Mouse (Mus musculus) adrenal gland, postnatal 4 days (tissue): Measurements from ENCODE around the gene Slc25a3. TPM values are rescaled to one million over a fixed set of nuclear protein-coding genes. Genes with fewer than 3 reads are reported as not detected.

Source experiments
- DNase-seq, 2 experiments: peaks; one replicate each; pipeline ENCODE4 v3.0.0; 2021 to 2022; ENCODE audit warnings: low spot score in 2 of 2, mixed read lengths in 2 of 2
- long read RNA-seq, 2 experiments: library from polyadenylated mRNA; stranded (forward); transcript quantifications; one replicate each; pipeline ENCODE4 v2.0.0; 2021
- total RNA-seq, 2 experiments: library from RNA; stranded (reverse); gene quantifications; 2 replicates each; pipeline ENCODE4 v1.2.3; 2021

Gene Slc25a3
- total RNA-seq: 100 to 1,000 TPM; 840 to 862 TPM
- long read RNA-seq, experiment 1, transcript Slc25a3-201 (8 exons, 1,612 nt): major isoform, 587 of 736 reads
- long read RNA-seq, experiment 1, transcript Slc25a3-206 (8 exons, 1,341 nt): minor isoform, 14 of 736 reads
- long read RNA-seq, experiment 1, transcript Slc25a3-204 (5 exons, 891 nt): minor isoform, 15 of 736 reads
- long read RNA-seq, experiment 1, transcript Slc25a3-203 (7 exons, 1,483 nt): minor isoform, 20 of 736 reads
- long read RNA-seq, experiment 1, partial matches to known transcripts: 21 of 736 reads
- long read RNA-seq, experiment 1, other reads (novel, unspliced or antisense): 79 of 736 reads
- long read RNA-seq, experiment 2, transcript Slc25a3-204 (5 exons, 891 nt): minor isoform, 15 of 1,583 reads
- long read RNA-seq, experiment 2, transcript Slc25a3-206 (8 exons, 1,341 nt): minor isoform, 12 of 1,583 reads
- long read RNA-seq, experiment 2, transcript Slc25a3-201 (8 exons, 1,612 nt): major isoform, 879 of 1,583 reads
- long read RNA-seq, experiment 2, transcript Slc25a3-203 (7 exons, 1,483 nt): minor isoform, 31 of 1,583 reads
- long read RNA-seq, experiment 2, partial matches to known transcripts: 43 of 1,583 reads
- long read RNA-seq, experiment 2, other reads (novel, unspliced or antisense): 603 of 1,583 reads

DNA sequence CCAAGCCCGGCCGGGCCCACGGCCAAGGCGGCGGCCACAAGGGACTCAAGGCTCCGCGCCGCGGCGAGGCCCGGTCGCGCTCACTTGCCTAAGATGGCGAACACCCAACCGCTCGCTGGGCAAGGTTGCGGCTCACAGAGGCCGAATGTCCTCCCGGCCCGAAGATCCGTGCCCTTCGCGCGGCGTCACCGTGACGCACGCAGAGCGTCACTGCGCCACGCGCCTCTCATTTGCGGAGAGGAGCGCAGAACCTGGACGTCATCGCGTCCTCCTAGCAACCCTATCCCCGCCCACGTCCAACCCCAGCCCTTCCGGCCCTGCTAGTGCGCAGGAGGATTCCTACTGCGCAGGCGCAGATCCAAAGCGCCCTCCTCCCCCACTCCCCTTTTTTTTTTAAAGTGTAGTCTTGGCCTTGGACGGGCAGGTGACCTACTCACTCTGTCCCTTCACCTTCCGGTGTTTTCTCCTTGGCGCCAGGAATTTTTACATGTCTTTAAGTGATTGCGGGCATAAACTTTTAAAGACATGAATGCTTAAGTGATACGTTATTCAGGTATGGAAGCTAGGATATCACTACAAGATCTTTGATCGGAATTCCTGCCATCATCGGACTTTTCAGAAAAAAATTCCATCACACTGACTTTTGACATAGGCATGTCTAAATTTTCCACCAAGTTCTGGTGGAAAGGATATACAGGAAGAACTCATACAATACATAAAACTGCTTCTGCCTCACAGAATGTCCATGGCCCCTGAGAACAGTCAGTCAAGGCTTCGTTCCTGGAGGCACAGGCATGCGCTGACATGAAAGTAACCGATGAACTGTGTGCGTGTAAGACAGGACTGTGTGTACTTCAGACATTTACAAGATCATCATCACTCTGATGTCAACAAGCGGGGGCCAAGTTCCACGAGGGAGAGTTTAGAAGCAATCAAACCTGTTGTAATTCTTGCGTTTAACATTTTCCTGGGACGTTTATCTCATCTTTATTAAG lies at the start of gene Slc25a3:
Gene Slc25a3, minus strand, starts transcription at position 232 of the 995 bp plus-strand sequence.
- peak; percentile 90 to 94 for DNase-seq

DNA sequence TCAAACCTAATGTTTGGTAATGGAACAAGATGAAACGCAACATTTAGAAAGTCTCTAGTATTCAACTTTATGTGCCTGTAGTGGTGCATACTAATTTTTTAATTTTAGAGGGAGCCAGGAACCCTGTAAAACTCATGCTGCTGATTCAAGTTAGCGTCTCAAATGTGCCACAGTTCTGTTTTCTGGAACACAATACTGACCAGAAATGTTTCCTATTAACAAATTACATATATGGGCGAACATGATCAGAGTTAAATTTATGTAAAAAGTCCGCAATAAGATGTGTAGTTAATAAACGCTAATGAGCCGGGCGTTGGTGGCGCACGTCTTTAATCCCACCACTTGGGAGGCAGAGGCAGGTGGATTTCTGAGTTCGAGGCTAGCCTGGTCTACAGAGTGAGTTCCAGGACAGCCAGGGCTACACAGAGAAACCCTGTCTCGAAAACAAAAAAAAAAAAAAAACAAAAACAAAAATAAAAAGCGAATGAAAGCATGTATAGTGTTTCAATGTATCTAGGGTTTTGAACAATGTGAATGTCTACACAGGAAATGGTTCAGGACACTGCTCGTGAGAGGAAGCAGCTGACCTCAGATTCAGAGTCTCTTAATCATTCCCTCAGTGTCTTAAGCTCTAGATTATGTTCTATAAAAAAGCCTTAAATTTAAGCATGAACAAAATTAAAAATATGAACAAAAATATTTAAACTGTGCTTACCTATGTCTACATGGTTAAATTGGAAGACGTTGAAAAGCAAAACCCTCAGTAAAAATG lies 48.7 kb upstream of the Slc25a3 start:
- DNase-seq: no peak

DNA sequence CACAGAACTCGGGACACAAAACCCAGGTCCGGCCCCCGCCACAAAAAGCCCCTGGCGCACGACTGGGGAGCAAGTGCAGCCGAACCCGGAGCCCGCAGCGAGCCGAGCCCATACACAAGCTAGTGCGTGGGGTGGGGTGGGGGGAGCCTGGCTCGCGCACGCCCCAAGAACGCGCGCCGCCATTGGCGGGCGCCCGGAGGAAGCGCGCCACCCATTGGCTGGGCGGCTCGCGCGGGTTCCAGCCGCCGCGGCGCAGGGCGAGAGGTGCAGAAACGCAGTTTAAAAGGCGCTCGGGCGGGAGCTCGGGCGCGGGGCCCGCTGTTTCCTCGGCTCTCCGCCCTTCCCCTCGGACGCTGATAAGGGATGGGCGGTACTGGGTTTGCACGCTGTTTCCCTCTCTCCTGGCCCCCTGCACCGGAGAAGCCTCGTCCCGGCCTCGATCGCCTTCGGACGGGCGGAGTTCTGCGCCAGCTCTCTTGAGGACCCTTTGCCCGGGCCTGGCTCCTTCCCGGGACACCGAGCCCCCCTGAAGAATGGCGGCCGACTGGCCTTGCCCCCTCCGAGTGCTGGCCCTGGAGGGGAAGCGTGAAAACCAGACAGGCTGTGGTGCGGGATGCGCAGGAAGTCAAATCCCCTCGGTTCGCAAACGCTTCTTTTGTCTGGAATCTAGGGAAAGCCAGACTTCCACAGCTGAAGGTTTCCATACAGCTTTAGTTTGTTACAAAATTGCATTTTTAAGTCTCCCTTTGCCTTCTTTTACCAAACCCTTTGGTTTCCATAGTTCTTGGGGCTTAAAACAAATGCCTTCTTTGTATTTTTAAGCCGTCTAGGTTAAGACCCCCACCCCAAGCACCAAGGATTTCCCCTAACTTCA lies 47.8 kb upstream of the Slc25a3 start:
- peak; percentile 86 to 96 for DNase-seq

DNA sequence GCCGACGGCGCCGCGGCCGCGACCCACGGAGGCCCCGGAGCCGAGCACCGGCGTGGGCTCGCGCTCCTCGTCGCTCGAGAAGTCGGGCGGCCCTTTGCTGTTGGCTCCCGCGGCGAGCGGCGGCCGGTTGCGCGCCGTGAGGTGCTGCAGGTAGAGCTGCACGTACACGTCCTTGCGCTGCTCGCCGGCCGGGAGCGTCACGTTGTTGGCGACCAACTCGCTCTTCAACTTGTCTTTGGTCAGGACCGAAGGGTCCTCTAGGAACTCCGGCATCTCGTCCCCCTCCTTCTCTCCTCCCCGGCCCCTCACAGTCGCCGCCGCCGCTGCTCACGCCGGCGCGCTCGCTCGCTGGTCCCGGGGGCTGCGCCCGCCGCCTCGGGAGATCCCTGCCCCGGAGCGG lies 47.2 kb upstream of the Slc25a3 start:
- DNase-seq: no peak

DNA sequence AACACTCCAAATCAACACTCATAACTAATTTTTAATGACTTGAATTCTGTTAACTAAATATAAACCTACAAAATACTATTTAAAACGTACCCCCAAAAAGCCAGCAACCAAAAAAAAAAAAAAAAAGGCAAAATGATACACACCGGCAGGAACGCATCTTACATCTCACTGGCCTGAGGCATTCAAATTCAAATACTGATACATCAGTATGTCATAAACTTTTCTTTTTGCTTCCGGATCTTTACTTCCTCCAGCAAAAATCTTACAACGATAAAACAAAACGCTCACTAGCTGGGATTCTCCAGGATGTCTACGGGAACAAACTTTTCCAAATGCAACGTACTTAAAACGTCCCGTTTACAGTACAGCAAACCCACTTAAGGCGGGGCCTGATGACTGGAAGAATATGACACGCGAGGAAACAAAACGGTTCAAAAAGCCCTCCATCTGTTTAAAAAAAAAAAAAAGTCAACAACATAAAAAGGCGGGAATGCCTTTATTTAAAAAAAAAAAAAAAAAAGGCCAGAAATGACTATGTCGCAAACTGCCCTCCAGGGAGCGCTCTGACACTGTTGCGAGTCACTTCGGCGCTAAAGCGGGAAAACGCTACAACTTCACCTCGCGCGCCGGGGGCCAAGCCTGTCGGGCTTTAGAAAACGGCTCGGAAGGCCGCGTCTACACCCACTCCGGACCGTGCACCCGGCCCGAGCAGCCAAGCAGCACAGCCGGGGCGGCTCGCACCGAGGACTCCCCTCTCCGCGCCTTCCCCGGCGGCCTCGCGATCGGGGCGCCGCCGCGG lies 46.5 kb upstream of the Slc25a3 start:
- DNase-seq: peak; percentile 72 to 79

DNA sequence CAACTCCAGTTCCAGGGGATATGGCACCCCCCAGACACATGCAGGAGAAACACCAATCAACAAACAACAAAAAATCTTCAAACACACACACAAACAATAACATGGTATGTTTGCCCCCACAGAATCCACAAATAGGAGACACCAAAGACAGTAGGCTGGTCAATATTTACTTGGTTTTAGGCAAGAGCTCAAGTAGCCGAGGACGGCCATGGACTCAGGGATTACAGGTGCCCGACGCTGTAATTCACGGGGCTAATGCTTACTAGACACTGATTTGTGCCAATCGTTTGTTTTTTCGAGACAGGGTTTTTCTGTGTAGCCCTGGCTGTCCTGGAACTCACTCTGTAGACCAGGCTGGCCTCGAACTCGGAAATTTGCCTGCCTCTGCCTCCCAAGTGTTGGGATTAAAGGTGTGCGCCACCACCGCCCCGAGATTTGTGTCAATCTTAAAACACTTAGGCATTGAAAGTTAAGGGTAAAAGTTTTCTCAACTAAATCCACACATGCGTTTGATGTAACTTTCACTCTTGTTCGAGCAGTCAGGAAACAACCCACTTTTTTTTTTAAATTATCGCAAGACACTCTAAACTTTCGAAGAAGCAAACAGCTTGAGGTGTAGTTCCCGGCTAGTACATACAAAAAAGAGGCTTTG lies 45.7 kb upstream of the Slc25a3 start:
- no peak for DNase-seq

DNA sequence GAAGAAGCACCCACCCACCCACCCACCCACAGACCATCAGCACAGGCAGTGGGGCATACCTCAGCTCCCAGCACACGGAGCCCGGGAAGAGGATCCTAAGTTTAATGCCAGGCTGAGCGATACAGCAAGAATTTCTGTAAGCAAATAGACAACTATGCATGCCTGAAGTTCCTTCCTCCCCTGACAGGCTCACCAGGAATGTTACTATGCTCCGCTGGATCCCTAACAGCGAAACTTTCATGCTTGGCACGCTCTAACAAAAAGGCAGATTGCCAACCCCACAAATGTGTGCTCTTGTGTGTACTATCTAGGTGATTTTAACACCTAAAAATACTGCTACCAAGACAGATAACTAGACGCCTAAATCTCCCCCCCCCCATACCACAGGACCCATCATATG lies 43.5 kb upstream of the Slc25a3 start:
- DNase-seq: no peak

DNA sequence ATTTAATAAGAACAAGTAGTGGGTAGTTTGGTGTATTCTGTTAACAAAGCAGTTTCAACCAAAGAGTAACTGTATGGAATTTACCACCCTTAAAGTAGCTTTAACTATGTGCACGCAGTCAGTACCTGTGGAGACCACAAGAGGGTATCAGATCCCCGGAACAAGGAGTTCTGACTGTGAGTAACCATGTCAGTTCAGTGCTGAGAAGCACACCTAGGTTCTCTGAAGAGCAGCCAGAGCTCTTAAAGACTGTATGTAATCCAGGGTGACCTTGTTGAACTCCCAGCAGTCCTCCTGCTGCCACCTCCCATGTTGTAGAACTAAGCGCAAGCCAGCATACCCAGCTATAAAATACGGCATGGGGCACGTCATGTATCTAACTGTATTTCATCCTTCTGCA lies 43.0 kb upstream of the Slc25a3 start:
- no peak for DNase-seq

DNA sequence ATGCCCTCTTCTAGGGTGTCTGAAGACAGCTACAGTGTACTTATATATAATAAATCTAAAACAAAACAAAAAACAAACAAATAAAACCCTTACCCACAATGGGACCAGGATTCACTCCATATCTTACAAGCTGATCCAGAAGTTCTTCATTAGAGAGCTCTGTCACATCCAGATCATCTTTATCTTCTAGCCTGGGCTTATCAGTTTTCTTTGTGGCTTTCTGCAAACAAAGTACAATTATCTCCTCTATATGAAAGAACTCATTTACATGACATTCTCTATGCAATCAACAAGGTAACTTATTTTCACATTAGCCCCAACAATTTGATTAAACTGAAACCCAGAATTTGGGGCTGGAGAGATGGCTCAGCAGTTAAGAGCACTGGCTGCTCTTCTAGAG lies 42.0 kb upstream of the Slc25a3 start:
- DNase-seq: no peak

DNA sequence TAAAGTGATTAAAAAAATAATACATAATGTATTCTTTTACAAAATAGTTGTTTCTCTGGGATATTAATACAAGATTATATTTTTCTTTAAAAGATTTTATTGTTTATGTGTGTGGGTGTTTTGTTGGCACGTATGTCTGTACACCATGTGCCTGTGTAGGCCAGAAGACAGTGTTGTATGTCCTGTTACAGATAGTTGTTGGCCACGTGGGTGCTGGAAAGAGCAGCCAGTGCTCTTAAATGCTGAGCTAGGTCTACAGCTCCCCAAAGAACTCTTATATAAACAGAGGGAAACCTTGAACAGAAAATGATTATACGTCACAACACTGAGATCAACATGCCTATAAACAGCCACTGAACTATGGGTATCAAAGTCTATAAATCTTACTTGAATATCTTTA lies 40.6 kb upstream of the Slc25a3 start:
- no peak for DNase-seq

DNA sequence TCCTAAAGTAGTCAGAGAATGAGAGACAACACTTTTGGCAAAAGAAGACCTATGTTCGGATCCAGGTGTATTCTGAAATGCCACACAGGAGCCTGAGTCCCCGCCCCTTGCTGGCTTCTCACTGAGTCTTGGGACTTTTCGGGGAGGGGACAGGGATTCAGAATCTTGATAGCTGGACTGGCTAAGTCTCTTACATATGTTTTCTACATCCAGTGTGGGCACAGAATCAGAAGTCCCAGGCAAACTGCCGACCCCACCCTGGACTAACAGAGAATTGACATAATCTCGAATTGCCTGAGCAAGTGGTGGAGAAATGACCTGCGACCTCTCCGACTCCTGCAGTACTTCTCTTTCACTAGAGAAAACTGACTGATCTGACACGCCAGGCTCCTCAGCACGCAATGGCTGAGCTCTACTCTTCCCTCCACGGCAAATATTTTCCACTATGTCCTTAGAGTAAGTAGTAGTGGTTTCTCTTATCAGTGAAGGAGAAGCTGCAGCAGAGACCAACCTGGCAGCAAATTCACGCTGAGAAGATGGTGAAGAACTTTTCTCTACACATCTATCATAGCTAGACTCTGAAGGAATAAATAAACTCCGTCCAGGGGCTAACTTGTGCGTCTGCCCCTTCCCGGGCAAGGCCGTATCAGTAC lies 38.8 kb upstream of the Slc25a3 start:
- DNase-seq: no peak

DNA sequence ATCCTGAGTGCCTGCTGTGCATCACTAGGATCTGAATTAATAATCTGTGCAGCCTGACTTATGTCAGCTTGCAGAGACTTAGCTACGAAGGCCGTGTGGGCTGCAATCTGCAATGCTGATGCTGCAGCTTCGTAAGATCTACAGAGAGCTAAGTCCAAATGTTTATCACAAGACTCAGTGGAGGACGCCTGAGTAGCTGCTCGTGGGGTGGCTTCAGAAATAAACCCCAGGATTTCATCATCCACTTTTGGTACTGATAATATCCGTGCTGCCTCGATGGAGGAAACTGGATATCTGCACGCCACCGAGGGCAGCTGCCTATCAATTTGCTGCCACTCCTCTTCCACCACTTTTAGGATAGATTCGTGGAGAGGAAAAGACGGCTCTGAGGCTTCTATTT lies 38.2 kb upstream of the Slc25a3 start:
- DNase-seq: no peak

DNA sequence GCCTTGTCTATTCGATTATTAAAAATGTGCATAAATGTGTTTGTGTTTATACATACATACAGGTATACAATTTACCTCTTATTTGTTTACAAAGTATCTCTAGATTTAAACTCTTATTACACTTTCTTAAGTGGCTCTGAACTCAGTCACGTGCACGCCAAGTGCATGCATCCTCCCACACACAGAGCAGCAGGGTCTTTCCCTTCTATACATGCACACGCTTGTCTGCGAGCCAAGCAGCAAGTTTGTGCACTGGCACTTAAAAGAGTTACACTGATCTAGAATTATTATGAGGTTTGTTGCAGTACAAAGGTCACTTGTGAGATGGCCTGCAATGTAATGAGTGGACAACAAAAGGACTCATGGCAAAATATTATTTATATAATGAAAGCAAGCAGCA lies 37.1 kb upstream of the Slc25a3 start:
- DNase-seq: no peak

DNA sequence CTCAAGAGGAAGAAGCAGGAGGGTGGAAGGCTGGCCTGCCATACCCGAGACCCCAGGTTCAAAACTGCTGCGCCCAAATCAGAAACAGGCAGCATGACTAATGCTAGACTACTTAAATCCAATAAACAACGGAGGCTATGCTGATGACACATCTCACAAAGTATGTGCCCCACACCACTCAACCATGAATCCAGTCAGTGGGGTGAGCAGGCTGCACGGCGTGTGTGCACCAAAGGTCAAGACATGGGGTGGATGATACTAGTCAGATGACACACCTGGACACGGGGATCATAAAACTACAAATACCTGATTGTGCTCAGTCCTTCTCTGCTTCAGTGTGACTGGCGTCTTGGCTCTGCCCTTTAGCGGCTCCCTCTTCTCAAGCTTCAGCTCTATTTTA lies 34.6 kb upstream of the Slc25a3 start:
- DNase-seq: no peak

DNA sequence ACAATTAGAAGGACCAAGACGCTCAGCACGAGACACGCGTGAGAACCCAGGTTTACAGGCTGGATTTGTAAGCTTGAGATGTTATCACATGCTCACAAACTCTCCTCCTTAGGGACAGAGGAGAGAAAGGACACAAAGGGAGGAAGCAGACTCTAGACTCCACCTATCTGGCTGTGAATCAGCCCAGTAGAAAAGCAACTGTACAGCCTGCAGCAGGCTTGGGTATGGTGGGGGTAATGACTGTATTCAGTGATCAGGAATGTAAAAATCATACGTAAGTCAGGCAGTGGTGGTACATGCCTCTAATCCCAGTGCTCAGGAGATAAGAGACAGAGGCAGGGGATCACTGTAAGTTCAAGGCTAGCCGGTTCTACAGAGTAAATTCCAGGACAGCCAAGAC lies 32.5 kb upstream of the Slc25a3 start:
- no peak for DNase-seq

DNA sequence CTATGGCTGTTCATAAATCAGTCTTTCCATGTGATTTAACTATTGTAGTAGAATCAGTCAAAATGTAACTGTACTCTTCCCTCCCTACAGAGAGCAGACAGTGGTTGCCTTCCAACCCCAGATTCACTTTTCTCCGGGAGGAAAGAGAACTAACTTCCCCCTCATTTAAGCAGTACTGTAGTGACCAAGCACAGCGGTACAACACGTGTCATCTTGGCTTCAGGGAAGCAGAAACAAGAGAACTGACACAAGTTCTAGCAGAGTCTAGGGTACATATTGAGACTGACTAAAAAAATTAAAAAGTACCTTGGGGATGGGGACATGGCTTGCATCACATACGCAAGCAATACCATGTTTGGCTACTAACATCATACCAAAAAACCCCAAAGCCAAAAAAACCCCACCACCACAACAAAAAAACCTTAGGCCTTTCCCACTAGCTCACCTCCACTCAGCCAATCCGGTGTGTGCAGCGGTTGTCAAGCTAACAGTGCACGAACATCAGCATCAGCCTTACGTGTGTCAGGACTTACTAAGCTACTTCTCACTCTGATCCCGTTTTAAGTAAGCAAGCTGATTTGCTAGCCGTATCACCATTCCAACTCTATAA lies 30.1 kb upstream of the Slc25a3 start:
- no peak for DNase-seq

DNA sequence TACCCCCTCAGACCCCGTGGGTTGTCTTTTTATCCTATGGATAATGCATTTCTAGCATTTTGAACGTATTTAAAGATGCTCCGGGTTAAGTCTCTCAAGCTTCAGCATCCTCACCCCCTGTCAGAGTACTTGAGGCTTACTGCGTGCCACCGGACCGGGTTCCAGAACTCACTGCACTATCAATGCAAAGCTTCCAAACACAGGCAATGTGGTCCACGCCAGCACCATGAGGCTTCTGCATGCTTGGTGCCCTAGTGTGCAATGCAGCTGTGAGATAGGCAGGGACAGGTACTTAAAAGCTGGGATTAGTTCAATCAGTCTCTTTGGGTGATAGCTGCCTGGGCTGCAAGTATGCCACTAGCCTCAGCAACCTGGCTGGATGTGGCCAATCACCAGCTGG lies 21.6 kb upstream of the Slc25a3 start:
- no peak for DNase-seq
